Mouse (Mus musculus) thymus, postnatal 10 days (tissue): Measurements from ENCODE around the gene Mri1.

ENCODE experiments used
- DNase-seq, 2 experiments: peaks; one replicate each; pipeline ENCODE4 v3.0.0; 2021; ENCODE audit warnings: low spot score in 2 of 2

Mri1 gene

DNA sequence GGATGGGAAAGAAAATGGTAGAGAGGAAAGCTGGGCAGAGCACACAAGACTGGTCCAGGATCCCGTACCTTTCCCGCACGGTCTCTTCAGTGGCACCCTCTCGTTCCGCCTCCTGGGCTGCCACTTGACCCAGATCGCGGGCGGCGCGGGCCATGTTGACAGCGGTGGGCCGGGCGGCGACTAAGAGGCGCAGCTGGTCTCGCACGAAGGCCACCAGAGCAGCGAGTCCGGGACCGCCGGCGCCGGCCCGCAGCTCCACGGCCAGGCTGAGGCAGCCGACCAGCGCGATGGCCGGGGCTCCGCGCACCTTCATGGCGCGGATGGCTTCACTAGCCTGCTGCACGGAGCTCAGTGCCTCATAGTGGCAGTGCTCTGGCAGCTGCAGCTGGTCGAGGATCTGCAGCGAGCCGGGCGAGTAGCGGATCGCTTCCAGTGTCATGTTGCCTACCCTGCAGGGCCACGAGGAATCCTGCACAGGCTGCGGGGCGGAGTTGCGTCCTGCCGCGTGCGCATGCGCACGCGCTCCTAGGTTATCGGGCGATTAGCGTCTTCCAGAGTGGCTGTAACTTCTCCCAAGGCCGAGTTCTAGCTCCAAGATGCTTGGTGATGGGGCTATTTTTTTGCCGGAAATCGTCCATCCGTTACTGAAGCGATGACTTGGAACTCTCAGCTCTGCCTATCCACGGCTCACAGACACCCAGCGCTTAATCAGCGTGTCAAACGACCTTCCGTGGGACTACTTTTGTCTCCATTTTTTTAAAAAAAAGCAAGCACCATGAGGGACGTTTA lies at the start of gene Mri1:
Mri1 (minus strand) TSS at position 505 of the 789 bp plus-strand sequence.
- DNase-seq = peak; percentile 67 to 71

DNA sequence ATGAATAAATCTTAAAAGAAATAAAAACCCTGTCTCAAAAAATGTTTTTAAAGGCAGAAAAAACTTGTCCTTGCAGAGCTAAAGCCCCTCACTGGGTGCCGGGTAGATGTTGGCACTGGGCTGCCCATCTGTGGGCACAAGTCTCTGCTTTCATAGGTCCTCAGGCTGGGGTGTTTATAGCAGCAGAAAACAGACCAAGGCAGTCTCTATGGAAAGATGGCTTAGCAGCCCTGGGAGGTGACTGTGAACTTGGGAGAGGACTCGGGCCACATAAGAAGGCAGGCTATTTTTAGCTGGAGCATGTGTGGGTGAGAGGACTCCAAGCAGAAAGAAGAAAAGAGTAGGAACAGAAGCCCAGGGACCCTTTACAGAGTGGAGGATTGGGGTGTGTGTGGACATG lies 46.8 kb upstream of the Mri1 start:
- no peak for DNase-seq

DNA sequence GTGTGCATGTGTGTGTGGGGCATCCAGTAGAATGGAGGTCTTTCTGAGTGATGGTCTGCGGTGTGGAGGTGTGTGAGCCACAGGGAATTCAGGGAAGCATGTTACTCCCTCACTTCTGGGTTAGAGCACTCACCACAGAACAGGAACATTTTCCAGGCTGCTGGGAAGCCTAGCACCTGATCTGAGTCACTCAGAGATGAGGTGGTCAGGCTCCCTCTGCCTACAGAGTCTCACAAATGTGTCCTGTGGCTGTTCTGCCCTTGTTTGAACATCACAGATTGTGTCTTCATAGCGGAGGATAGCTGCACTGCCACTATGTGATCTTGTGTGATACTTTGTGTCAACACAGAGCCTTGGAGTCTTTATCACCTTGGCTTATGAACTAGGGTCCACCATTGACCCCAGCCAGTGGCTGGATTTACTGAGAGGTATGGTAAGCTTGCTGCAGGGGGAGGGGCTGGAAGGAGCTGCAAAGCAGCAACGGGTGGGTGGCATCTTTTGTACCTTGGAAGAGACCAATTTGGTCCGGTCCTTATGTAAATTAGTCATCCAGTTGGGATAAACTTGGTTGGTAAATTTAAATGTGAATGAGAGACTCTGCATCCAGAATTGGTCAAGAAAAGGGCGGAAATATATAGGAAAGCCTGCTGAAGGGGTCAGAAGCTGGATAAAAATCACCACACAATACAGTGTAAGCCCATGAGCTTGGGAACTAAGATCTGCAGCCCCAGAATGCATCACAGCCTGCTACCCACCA lies 40.1 kb upstream of the Mri1 start:
- no peak for DNase-seq

DNA sequence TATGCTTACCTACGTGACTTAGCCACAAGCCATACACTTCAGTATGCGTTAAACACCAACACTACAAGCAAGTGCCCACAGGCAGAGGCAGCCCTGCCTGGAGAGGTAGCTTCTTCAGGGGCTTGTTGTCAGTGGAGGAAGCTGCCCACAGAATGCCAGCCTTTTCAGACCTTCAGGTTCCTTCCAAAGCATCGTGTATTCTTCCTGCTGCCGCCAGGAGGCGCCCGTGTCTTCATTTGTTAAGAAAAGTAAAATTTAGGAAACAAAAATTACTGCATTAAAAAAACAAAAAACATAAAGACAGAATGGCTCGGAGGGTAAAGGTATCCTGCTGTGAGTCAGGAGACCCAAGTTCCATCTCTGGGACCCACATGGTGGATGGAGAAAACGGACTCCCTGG lies 34.6 kb upstream of the Mri1 start:
- peak in 1 of 2 experiments; percentile 64 for DNase-seq

DNA sequence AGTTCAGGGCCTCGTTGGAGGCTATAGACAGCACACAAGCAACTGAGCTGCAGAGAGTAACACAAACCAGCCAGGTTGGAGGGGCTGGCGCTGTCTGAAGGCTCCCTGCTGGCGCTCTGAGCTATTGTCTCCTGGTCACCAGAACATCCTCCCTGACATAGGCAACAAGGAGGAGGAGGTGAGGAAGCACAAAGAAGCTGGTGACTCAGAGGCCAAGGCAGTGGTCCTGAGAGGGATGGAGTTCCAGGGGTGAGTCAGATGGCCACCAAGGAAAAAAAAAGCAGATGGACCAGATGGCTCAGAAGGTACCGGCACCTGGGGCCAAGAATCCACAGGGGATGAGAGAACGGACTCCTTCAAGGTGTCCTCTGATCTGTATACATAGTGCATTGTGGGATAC lies 34.0 kb upstream of the Mri1 start:
- no peak for DNase-seq

DNA sequence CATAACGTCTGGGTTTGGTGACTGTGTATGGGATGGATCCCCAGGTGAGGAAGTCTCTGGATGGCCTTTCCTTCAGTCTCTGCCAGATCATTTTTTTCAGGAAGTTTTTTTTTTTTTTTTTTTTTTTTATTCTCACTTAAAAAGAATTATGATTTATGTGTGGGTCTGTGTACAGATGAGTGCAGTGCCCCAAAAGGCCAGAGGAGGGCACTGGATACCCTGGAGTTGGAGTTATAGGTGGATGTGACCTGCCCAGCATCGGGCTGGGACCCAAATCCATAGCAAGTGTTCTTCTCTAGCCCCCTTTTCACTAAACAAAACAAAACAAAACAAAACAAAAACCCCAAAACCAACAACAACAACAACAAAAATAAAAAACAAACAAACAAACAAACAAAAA lies 31.8 kb upstream of the Mri1 start:
- no peak for DNase-seq

DNA sequence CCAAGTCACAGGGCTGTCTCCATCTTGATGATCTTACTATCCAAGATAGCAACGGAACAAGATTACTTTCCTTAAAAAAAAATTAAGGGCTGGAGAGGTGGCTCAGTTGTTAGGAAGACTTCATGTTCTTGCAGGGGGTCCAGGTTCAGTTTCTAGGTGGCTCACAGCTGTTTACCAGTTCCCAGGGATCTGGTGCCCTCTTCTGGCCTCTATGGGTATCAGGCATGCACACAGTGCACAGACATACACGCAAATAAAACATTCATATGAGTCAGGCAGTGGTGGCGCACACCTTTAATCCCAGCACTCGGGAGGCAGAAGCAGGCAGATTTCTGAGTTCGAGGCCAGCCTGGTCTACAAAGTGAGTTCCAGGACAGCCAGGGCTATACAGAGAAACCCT lies 28.5 kb upstream of the Mri1 start:
- DNase-seq = peak; percentile 44 to 62

DNA sequence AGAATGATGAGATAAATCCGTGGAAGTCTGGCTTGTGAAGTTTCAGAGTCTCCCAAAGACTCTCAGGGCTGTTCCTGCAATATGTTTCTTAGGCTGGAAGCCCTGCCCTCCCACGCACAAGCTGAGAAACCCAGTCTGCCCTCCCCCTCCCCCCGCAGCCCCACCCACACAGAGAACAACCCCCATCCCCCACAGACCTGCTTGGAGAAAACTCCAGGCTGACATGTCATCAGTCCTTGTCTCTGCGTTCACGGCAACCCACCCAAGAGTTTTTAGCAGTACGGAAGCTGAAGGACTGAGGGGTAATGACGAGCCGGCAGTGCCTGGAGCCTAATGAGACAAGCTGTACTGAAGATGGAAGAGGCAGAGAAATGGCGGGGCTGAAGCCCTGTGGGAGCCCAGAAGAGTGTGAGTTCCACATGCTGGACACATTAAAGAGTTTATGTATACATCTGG lies 27.5 kb upstream of the Mri1 start:
- no peak for DNase-seq

DNA sequence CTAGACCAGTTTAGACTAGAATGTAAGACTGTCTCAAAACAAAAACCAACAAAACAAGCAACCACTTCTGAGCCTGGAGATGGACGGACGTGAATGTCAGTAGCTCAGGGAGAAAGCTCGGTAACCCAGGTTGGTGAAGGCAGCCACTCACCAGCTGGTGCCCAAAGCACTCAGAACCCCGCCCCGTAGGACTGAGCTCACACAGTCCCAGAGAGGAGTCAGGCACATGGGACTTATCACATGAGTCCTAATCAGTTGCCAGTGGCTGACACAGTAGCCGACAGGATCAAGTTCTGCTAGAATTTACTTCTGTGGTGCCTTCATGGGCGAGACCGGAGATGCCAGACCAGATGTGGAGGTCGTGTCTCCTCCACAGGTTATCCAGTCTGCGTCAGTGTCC lies 23.7 kb upstream of the Mri1 start:
- DNase-seq = no peak

DNA sequence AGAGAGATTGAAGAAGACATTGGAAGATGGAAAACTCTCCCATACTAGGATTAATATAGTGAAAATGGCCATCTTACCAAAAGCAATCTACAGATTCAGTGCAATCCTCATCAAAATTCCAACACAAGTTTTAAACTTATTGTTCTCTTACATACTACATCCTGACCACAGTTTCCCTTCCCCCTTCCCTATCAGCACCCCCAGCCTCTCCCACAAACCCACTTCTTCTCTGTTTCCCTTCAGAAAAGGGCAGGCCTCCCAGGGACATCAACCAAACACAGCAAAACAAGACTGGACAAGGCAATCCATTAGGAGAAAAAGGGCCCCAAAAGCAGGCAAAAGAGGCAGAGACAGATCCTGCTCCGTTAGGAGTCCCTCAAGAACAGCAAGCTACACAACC lies 19.3 kb upstream of the Mri1 start:
- DNase-seq = no peak

DNA sequence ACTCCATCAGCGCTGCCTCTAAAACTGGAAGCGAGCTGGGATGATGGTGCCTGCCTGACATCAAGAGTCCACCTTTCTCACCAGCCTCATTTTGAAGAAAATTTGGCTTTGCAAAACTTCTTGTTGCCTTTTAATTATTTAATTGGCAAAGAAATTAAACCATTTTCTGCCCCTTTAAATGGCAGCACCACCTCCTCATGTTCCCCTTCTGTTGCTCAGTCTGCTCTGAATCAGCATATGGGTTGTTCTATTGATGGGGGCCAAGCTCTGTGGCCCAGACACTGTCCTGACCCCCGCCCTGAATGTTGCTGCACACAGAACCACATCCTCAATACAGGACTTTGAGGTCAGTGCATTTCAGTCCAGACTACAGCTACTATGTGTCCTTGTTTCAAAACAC lies 16.8 kb upstream of the Mri1 start:
- DNase-seq = no peak

DNA sequence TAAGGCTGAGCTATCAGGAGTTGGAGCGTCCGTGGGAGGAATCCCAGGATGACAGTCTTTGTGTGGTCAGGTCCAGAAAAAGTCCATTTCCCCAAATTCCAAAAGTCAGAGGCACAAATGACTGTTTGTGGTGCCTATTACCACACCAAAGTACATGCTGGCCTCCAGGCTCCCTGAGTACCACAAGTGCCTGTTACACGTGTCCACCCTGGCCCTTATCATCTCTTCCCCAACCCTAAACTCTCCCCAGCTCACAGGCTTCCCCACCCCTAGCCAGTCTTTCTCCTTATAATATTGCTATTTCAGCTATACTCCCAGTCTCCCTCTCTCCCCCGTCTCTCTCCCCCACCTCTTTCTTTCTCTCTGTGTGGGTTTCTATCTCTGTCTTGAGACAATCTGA lies 15.2 kb upstream of the Mri1 start:
- no peak for DNase-seq

DNA sequence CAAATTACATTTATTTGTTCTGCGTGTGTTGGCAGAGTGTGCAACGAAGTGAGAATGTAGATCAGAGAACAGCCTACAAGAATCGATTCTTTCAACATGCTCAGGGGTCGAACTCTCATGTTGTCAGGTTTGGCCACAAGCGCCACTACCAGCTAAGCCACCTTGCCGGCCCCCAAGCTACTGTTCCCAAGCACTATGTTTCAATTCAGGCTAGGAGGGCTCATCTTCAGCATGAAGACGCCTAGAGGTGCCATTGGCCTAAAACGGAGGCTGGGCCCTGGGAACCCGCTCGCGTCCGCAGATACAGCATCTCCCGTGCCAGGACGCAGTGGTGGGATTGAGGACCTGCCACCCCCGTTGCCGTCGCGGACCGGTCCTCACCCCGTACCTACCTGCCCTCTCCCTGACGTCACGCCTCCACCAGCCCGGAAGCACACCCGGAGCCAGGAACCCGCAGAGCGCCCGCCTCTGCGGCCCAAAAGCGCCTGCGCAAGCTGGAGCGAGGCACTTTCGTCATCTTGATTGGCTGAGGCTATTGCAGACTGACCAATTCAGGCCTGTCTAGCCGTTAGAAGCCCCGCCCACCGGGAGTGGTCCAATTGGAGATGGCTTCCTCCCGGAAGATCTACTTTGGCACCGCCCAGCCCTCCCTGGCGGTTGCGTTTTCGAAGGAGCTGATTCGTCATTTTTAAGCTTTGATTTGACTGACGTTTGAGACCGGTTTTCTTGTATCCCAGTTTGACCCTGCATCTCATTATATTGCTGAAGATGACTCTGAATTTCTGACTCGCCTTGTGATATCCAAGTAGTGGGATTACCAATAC lies 13.0 kb upstream of the Mri1 start, which contains the start of gene Ccdc130:
Ccdc130 (minus strand) TSS at position 431 of the 824 bp plus-strand sequence.
- peak; percentile 100 for DNase-seq

DNA sequence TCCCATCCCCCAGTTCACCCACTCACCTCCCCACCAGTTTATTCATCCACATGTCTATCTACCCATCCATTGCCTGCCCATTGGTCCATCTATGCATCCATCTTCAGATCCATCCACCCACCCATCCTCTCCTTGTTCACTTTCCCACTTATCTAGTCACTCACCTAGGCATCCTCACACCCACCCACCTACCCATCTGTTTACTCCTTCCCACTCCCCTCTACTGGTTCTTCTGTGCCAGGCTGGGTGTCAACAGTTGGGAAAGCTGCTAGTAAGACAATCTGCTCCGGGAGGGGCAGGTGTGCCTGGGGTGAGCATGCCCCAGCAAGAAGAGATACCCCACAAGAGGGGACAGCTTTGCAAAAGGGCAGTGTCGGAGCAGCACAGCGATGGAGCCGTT lies 4.0 kb upstream of the Mri1 start:
- no peak for DNase-seq

DNA sequence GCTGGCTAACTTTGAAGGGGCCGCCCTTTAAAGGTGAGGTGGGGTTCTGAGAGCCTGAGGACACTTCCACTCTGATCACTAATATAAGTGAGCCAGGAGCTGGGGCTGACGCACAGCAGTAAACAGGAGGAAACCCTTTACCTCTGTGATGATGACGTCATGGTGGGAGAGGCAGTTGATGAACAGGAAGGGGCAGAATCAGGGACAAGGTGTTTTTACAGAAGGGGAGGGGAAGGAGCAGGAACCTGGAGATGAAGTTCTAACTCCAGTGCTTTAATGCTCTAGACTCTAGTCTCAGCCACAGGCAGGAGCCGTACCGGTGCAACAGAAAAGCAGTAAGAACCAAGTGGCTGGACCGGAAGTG lies 686 bp downstream of the Mri1 start:
- DNase-seq = no peak

DNA sequence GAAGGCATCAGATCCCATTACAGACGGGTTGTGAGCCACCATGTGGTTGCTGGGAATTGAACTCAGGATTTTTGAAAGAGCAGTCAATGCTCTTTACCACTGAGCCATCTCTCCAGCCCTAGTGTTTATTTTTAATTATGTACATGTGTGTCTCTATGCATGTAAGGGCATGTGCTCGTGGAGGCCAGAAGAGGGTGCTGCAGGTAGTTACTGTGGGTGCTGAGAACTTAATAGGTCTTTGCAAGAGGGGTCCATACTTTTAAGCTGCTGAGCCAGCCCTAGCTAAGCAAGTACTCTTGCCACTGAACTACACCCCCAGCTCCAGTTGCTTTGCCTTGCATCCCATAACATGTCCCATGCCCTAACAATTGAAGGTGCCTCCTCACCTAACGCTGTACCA lies 1.3 kb downstream of the Mri1 start:
- no peak for DNase-seq

DNA sequence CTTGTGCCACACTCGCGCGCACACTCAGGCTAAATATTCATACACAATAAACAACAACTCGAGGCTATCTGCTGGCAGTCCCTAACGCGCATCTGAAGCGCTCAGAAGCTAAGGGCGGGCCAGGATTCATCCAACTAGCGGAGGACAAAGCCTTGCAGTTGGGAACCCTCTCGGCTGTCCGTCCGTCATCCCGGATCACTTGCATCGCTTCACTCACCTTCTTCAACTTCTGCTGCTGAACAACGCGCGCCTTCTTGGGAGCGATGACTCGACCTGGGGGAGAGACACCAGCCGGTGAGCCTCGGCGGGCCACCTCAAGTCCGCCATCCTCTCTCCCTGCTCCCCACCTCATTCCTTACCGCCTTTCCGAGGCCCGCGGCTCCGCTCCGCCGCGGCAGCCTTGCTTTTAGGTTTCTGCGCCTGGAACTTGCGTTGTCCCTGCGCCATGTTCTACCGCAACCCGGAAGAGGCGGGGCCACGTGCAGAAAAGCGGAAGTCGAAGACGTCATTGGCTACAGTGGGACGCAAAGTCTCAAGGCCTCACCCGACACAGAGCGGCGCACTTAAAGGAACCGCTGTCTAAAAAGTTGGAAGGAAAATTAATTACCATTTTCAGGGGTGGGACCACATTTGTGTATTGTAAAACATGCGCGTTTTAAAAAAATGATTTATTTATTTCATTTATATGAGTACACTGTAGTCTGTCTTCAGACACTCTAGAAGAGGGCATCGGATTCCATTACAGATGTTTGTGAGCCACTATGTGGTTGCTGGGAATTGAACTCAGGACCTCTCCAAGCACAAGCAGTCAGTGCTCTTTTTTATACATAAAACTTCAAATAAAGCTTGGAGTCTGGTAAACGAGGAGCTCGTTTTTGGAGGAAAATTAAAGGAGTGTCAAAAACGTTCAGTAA lies 7.6 kb downstream of the Mri1 start, which contains the start of gene D8Ertd738e:
D8Ertd738e (minus strand) TSS at position 463 of the 914 bp plus-strand sequence.
- peak; percentile 75 to 84 for DNase-seq

DNA sequence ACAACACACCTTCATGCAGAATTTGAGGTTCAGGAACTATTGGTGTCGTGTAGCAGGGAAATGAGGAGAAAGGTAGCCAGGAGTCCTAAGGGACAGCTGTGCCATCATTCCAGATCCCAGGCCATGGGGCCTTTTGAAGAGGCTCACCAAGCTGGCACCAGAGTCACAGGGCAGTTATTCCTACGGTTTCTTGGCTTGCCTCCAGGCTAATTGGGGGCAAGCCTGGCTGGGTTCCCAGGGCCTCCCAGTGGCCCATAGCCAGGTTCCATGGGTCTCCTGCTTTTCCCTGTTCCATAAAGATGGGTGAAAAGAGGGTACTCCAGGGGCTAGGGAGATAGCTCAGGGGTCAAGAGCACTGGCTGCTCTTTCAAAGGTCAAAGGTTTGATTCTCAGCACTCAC lies 15.3 kb downstream of the Mri1 start:
- DNase-seq = no peak

DNA sequence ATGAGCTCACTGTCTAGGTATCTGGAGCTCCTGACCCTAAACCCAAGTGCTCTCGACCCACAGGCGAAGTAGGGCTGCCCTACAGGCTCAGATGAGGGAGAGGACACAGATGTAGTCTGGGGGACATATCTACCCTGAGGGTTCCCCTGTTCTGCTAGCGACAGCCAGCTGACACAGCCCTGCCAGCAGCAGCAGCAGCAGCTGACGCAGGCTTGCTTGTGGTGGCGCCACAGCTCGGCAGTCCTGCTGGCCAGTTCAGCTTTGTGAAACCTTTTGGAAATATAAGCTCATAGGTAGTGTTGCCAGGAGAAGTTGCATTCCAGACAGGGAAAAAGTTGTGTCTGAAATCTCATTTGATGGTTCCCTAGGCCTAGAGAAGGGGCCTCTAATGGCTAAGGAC lies 16.0 kb downstream of the Mri1 start:
- no peak for DNase-seq

DNA sequence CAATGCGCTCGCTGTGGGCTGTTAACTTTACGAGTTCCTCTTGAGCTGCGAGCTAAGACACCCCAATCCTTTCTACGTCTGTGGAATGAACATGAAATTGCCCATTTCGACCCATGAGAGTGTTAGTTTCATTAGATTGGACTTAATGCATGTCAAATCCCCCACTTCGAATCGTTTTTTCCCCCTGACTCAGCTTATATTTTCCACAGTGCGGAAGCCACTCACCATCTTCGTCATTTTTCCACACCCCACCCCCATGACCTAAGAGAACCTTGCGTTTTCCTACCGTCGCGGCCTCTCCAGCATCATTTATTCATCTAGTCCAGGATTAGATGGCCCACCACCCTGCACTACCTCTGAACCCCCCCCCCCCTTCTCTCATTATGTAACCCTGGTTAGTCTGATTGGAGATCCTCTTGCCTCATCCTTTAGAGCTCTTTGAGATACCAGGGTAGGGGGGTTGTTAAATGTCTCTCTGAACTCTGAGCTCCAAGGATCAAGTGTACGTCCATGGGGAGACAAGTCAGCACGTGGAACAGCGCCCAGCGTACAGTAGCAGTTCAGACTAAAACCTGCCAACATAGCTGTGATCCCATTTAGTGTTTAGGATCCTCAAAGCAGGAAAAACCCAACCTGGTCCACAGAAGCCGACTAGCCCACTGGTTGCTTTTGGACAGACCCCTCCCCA lies 19.4 kb downstream of the Mri1 start:
- no peak for DNase-seq
